Mouse (Mus musculus) heart, postnatal 14 days (tissue): ENCODE measurements around the gene Cdk11b. TPM values are rescaled to one million over a fixed set of nuclear protein-coding genes. Genes with fewer than 3 reads are reported as not detected.
"Not testable (repeated sequence)": the region's sequence is repeated elsewhere in the genome, so short reads cannot be mapped to it uniquely, and the experiment has no call there.

Experiments
- DNase-seq, 2 experiments: peaks; one replicate each; pipeline ENCODE4 v3.0.0; 2021 to 2022
- intact Hi-C: fragments of 180-260 bp; cut with DNase I; formaldehyde crosslinking; loops from one replicate; pipeline ENCODE4 v1.15.1; 2025
- total RNA-seq, 2 experiments: library from RNA; stranded (reverse); gene quantifications; 2 replicates each; pipeline ENCODE4 v1.2.3; 2021

The Cdk11b gene
- total RNA-seq, 2 experiments from 2014 or later = 25.8 to 28.9 TPM

GRCm38 (mm10) chr4:155602753-155603152 lies 21.9 kb upstream of the Cdk11b start:
- no peak for DNase-seq
- intact Hi-C loops = no loop called here

- intact Hi-C loops = no loop called here
- DNase-seq = no peak
Measured at GRCm38 (mm10) chr4:155603801-155604200, 20.9 kb upstream of the Cdk11b start.

GRCm38 (mm10) chr4:155605132-155605531 lies 19.5 kb upstream of the Cdk11b start:
- no peak for DNase-seq
- intact Hi-C loops = no loop called here

GRCm38 (mm10) chr4:155606825-155607224 lies 17.8 kb upstream of the Cdk11b start:
- intact Hi-C loops = no loop called here

GRCm38 (mm10) chr4:155611860-155612259 lies 12.8 kb upstream of the Cdk11b start:
- DNase-seq = no peak

More at GRCm38 (mm10) chr4:155606825-155607224, 17.8 kb upstream of the Cdk11b start:
- no peak for DNase-seq

GRCm38 (mm10) chr4:155613264-155613663 lies 11.4 kb upstream of the Cdk11b start:
- no peak for DNase-seq
- intact Hi-C loops = no loop called here

More at GRCm38 (mm10) chr4:155611860-155612259, 12.8 kb upstream of the Cdk11b start:
- intact Hi-C loops = no loop called here

- intact Hi-C loops = no loop called here
- DNase-seq = no peak
Measured at GRCm38 (mm10) chr4:155618321-155618720, 6.3 kb upstream of the Cdk11b start.

- intact Hi-C loops = no loop called here
- no peak for DNase-seq
Measured at GRCm38 (mm10) chr4:155630267-155630666, 5.6 kb downstream of the Cdk11b start.

GRCm38 (mm10) chr4:155635766-155636499 lies 11.3 kb downstream of the Cdk11b start:
- intact Hi-C loops = no loop called here
- no peak for DNase-seq

- intact Hi-C loops = no loop called here
- no peak for DNase-seq
Measured at GRCm38 (mm10) chr4:155643531-155643930, 18.9 kb downstream of the Cdk11b start.

GRCm38 (mm10) chr4:155645308-155645707 lies 20.7 kb downstream of the Cdk11b start, which contains the start of gene Gm10563:
Gene Gm10563 (minus strand): TSS chr4:155645408.
- DNase-seq, intact Hi-C loops: not testable (repeated sequence)

GRCm38 (mm10) chr4:155645721-155646120 lies 21.1 kb downstream of the Cdk11b start:
- no peak for DNase-seq
- intact Hi-C loops = no loop called here

GRCm38 (mm10) chr4:155649355-155649754 lies 24.7 kb downstream of the Cdk11b start:
- DNase-seq = no peak
- intact Hi-C loops = loop anchor here (2.0 kb wide), 1 partner anchor 13 kb away; no protein-coding TSS in a partner anchor

- DNase-seq = peak; percentile 53 to 61
Measured at GRCm38 (mm10) chr4:155651553-155652269, 27.1 kb downstream of the Cdk11b start.

GRCm38 (mm10) chr4:155652283-155653085 lies 27.8 kb downstream of the Cdk11b start:
- DNase-seq = peak in 1 of 2 experiments; percentile 16
- intact Hi-C loops = no loop called here

More at GRCm38 (mm10) chr4:155651553-155652269, 27.1 kb downstream of the Cdk11b start:
- intact Hi-C loops = no loop called here

- DNase-seq = peak; percentile 72 to 73
- intact Hi-C loops = no loop called here
Measured at GRCm38 (mm10) chr4:155653086-155653450, 28.4 kb downstream of the Cdk11b start, which contains the start of gene Mmp23. Gene Mmp23 (minus strand): TSS chr4:155653384.

- peak; percentile 34 to 50 for DNase-seq
- intact Hi-C loops = no loop called here
Measured at GRCm38 (mm10) chr4:155653451-155654182, 29.0 kb downstream of the Cdk11b start.

- intact Hi-C loops = no loop called here
- DNase-seq = no peak
Measured at GRCm38 (mm10) chr4:155654183-155654455, 29.5 kb downstream of the Cdk11b start.

- intact Hi-C loops = no loop called here
Measured at GRCm38 (mm10) chr4:155654456-155655298, 30.0 kb downstream of the Cdk11b start.

More at GRCm38 (mm10) chr4:155654456-155655298, 30.0 kb downstream of the Cdk11b start:
- DNase-seq = peak; percentile 63
